Mouse (Mus musculus) frontal cortex, adult 2 months (tissue): ENCODE results near the gene Fancc. TPM values are rescaled to one million over a fixed set of nuclear protein-coding genes. Genes with fewer than 3 reads are reported as not detected.

Experiments used
- DNase-seq, 2 experiments: peaks; one replicate each; pipeline ENCODE4 v3.0.0; 2022; ENCODE audit warnings: low spot score in 1 of 2; ENCODE audit errors: extremely low spot score in 1 of 2
- polyA plus RNA-seq: library from polyadenylated mRNA; depleted of rRNA; stranded (reverse); fragments of >200 nt; gene quantifications from 2 replicates; pipeline ENCODE4 v1.2.3, GENCODE M21; 2012

The Fancc gene
- polyA plus RNA-seq, 1 experiment = 12.3 TPM

- DNase-seq = no peak
Measured at GRCm38 (mm10) chr13:63250441-63250980, 246.6 kb downstream of the Fancc start.

- DNase-seq = no peak
Measured at GRCm38 (mm10) chr13:63249741-63250431, 247.2 kb downstream of the Fancc start.

GRCm38 (mm10) chr13:63249171-63249570, 247.9 kb downstream of the Fancc start:
- no peak for DNase-seq

GRCm38 (mm10) chr13:63248318-63248717, 248.8 kb downstream of the Fancc start:
- no peak for DNase-seq

- DNase-seq = no peak
Measured at GRCm38 (mm10) chr13:63247631-63248030, 249.4 kb downstream of the Fancc start.

- DNase-seq = no peak
Measured at GRCm38 (mm10) chr13:63247041-63247440, 250.0 kb downstream of the Fancc start.

- no peak for DNase-seq
Measured at GRCm38 (mm10) chr13:63246332-63246940, 250.6 kb downstream of the Fancc start.

- no peak for DNase-seq
Measured at GRCm38 (mm10) chr13:63245812-63246211, 251.3 kb downstream of the Fancc start.

- no peak for DNase-seq
Measured at GRCm38 (mm10) chr13:63245218-63245617, 251.9 kb downstream of the Fancc start.

GRCm38 (mm10) chr13:63244425-63244824, 252.7 kb downstream of the Fancc start:
- DNase-seq = no peak

- DNase-seq = no peak
Measured at GRCm38 (mm10) chr13:63243586-63243985, 253.5 kb downstream of the Fancc start.

- DNase-seq = no peak
Measured at GRCm38 (mm10) chr13:63242401-63243192, 254.5 kb downstream of the Fancc start.

GRCm38 (mm10) chr13:63241665-63242064, 255.4 kb downstream of the Fancc start:
- DNase-seq = no peak

GRCm38 (mm10) chr13:63240835-63241234, 256.2 kb downstream of the Fancc start:
- peak in 1 of 2 experiments; percentile 68 for DNase-seq

GRCm38 (mm10) chr13:63239877-63240671, 257.0 kb downstream of the Fancc start:
- DNase-seq = peak in 1 of 2 experiments; percentile 82

GRCm38 (mm10) chr13:63239301-63239804, 257.7 kb downstream of the Fancc start:
- DNase-seq = no peak

- DNase-seq = no peak
Measured at GRCm38 (mm10) chr13:63238045-63238444, 259.0 kb downstream of the Fancc start.

- no peak for DNase-seq
Measured at GRCm38 (mm10) chr13:63236159-63236893, 260.8 kb downstream of the Fancc start.

- DNase-seq = no peak
Measured at GRCm38 (mm10) chr13:63235551-63235950, 261.5 kb downstream of the Fancc start.
